Mouse (Mus musculus): ENCODE results near the gene Bpifb5. TPM values are rescaled to one million over a fixed set of nuclear protein-coding genes. Genes with fewer than 3 reads are reported as not detected.
"Not testable (repeated sequence)": the region's sequence is repeated elsewhere in the genome, so short reads cannot be mapped to it uniquely, and the experiment has no call there.

The Bpifb5 gene
- total RNA-seq, 4 experiments from 2014 or later: not detected

GRCm38 (mm10) chr2:154240771-154241170, 17.2 kb downstream of the Bpifb5 start:
- DNase-seq (ENCODE audit: low spot score in 2 of 2): no peak

DNA sequence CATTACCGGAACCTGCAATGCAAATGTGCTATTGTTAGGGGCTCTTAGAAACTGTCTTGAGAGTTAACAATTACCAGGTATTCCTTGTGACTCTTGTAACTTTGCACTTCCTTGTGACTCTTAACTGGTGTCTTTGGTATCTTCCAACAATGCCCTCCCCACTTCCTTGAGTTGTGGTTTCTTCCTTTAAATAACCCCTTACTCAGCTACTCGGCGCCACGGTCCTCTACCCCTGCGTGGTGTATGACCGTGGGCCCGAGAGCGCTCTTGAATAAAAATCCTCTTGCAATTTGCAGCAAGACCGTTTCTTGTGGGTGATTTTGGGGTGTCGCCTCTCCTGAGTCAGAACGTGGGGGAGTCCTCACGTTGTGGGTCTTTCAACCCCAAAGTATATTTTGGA, 19.2 kb downstream of the Bpifb5 start:
- DNase-seq (ENCODE audit: low spot score in 2 of 2): not testable (repeated sequence)

DNA sequence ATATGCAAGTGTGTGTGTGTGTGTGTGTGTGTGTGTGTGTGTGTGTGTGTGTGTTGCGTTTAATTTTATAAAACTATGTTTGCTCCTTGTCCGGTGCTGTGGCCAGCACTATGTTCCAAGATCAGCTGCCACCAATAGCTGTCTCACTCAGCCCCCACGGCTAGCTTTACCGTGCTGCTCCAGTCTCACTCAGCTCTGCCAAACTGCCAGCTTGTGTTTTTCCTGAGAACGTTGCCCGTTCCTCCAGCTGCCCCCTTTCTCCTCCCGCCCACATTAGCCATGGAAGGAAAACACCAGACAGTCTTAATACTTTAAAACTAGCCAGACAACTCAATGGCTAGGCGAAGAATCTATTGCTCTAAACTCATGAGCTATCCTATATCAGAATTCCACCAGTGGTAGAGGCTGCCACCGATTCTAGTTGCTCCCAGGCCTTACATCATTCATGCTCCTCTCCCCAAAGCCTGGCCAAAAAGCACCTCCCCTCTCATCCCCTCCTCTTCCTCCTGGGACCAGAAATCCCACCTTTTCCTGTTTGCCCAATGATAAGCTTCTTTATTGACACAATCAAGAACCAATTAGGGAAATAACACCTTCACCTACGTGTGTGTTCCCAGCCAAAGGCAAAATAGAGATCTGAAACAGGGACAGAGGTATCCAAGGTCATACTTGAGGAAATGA, 20.0 kb downstream of the Bpifb5 start:
- DNase-seq (ENCODE audit: low spot score in 2 of 2): peak; percentile 55 to 63

DNA sequence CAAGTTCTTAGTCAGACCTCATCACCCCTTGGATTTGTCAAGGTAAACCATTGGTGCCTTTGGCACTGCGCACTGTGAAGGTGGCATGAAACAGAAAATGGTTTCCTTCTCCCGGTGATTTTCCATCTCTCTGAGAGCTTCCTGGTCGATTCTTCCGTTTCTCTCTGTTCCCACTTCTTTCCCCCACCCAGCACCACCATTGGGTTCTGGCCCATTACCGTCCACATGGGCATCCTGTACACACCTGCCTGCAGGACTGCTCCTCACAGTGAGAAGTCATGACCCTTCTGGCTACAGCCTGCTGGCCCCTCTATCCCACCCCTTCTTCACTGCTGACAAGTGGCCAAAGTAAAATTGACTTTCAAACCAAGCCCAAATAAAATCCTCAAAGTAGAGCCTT, 21.8 kb downstream of the Bpifb5 start:
- DNase-seq (ENCODE audit: low spot score in 2 of 2): no peak

DNA sequence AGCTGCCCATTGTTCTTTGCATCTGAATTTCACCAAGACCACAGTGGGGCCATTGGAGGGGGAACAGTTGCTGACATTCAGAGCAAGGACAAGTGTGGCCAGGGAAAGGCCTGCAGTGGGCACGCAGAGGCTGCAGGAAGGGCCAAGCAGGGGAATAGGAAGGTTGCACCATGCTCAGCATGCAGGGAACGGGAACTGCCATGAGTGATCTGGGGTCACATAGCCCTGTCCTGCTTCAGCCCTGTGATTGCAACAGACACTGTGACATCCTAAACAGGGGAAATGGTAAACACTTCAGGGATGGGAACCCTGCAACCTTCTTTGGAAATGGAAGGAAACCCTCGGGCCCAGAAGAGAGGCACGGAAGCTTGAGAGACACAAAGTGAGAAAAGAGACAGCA, 31.7 kb downstream of the Bpifb5 start:
- not testable (repeated sequence) for DNase-seq (ENCODE audit: low spot score in 2 of 2)

GRCm38 (mm10) chr2:154255770-154256169, 32.2 kb downstream of the Bpifb5 start:
- no peak for DNase-seq (ENCODE audit: low spot score in 2 of 2)

DNA sequence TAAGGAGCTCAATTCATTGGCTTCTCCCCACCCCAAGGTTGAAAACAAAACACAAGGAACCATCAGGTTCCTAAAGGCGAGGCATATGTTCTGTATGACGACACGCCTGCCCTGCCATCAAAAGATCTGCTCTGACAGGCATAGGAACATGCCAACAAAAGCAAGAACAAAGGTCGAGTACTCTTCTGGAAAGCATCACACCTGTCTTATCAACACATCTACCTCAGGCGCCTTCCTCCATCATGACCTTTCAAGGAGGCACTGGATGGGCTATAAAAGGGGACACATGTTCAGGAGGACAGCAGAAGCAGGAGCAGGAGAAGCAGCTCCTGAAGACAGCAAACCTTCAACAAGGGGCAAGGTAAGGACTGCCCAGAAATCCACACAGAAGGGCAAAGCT, 34.0 kb downstream of the Bpifb5 start, which contains the start of gene Bpifb9a:
Gene Bpifb9a, plus strand, starts transcription at position 301 of the 400 bp plus-strand sequence.
- not testable (repeated sequence) for DNase-seq (ENCODE audit: low spot score in 2 of 2)

GRCm38 (mm10) chr2:154264397-154264796, 40.9 kb downstream of the Bpifb5 start:
- DNase-seq (ENCODE audit: low spot score in 2 of 2): not testable (repeated sequence)

Other genes starting within 250 kb of the Bpifb5 start
- not detected for gene Bpifa6, start 248.8 kb upstream of the Bpifb5 start, total RNA-seq (2022)
- gene Bpifa2, start 215.5 kb upstream of the Bpifb5 start, total RNA-seq (2022): not detected
- gene Bpifa3, start 93.4 kb upstream of the Bpifb5 start, total RNA-seq (2022): not detected
- not detected for gene Bpifa1, start 80.9 kb upstream of the Bpifb5 start, total RNA-seq (2022)
- not detected for gene Bpifa5, start 61.1 kb upstream of the Bpifb5 start, total RNA-seq (2022)
- gene Bpifb1, start 32.9 kb upstream of the Bpifb5 start, total RNA-seq (2022): under 1 TPM; 0.16 to 0.22 (median 0.18) TPM
- gene Bpifb9a, start 34.1 kb downstream of the Bpifb5 start, total RNA-seq (2022): under 1 TPM in 2 of 4 experiments, not detected in 2; 0.32 to 0.35 TPM
- gene Bpifb9b, start 83.5 kb downstream of the Bpifb5 start, total RNA-seq (2022): under 1 TPM in 1 of 4 experiments, not detected in 3; 0.19 TPM
- 10 to 100 TPM; 13.6 to 17.1 (median 16.0) TPM for gene Cdk5rap1, start 149.3 kb downstream of the Bpifb5 start, total RNA-seq (2022)
- 10 to 100 TPM; 41.0 to 45.9 (median 43.5) TPM for gene Snta1, start 184.4 kb downstream of the Bpifb5 start, total RNA-seq (2022)
- 10 to 100 TPM; 48.9 to 60.8 (median 53.9) TPM for gene Cbfa2t2, start 212.7 kb downstream of the Bpifb5 start, total RNA-seq (2022)